Mouse (Mus musculus): Measurements from ENCODE around the gene Cxcl5. TPM values are rescaled to one million over a fixed set of nuclear protein-coding genes. Genes with fewer than 3 reads are reported as not detected.
"Not testable (repeated sequence)": the region's sequence is repeated elsewhere in the genome, so short reads cannot be mapped to it uniquely, and the experiment has no call there.

The Cxcl5 gene
- polyA plus RNA-seq, 1 experiment from 2014 or later = not detected

GRCm38 (mm10) chr5:90789306-90790073, 30.3 kb downstream of the Cxcl5 start:
- Histone ChIP-seq H3K27ac (no peak overlapping the region), H3K9ac (replicated peaks) (no peak overlapping the region), H3K27me3 (0 out of 2 replicates have a peak, but pooled peaks cover 4% of the 10 kb centered on the region), H3K36me3 (no peaks in the 10 kb centered on the region), H3K4me3 (replicated peaks) (no peak overlapping the region), H3K4me1 (replicated peaks) (peaks cover 7% of the 10 kb centered on the region), H3K9me3 (no peaks in the 10 kb centered on the region), H3K4me2 (replicated peaks) (no peak overlapping the region)
- 91% methylated on average over 11 of the region's 11 CpGs for WGBS
- no peak for ATAC-seq

- H3K36me3 ChIP-seq = no peaks in the 10 kb centered on the region
- peaks cover 7% of the 10 kb centered on the region for H3K4me1 ChIP-seq (replicated peaks)
- H3K9me3 ChIP-seq = no peaks in the 10 kb centered on the region
- WGBS = 89% methylated on average over 8 of the region's 8 CpGs
- no peak for ATAC-seq
- no peak overlapping the region for H3K4me2 ChIP-seq (replicated peaks)
- H3K27ac ChIP-seq = no peak overlapping the region
- no peak overlapping the region for H3K9ac ChIP-seq (replicated peaks)
- H3K27me3 ChIP-seq = 0 out of 2 replicates have a peak, but pooled peaks cover 4% of the 10 kb centered on the region
- H3K4me3 ChIP-seq (replicated peaks) = no peak overlapping the region
Observed at GRCm38 (mm10) chr5:90790074-90790502, 30.9 kb downstream of the Cxcl5 start.

GRCm38 (mm10) chr5:90794195-90794625, 35.0 kb downstream of the Cxcl5 start, which contains the start of gene Cxcl15:
Cxcl15 (plus strand) TSS chr5:90794534.
- Histone ChIP-seq H3K9me3 (no peaks in the 10 kb centered on the region), H3K27ac (no peak within 1 kb of the TSS), H3K4me2 (replicated peaks) (no peak within 1 kb of the TSS), H3K4me1 (replicated peaks) (no peaks in the 10 kb centered on the region), H3K36me3 (no peaks in the 10 kb centered on the region), H3K4me3 (replicated peaks) (no peak within 1 kb of the TSS), H3K9ac (replicated peaks) (no peak within 1 kb of the TSS), H3K27me3 (no peaks in the 10 kb centered on the region)
- no peak for ATAC-seq
- WGBS = 63% methylated on average over 5 of the region's 5 CpGs

- not testable (repeated sequence) for H3K27me3 ChIP-seq; H3K9me3 ChIP-seq; ATAC-seq; H3K4me2 ChIP-seq (replicated peaks); H3K36me3 ChIP-seq; H3K4me1 ChIP-seq (replicated peaks); H3K9ac ChIP-seq (replicated peaks); H3K4me3 ChIP-seq (replicated peaks); H3K27ac ChIP-seq
- WGBS = 96% methylated on average over 2 of the region's 2 CpGs
Observed at GRCm38 (mm10) chr5:90795392-90795791, 36.2 kb downstream of the Cxcl5 start.

GRCm38 (mm10) chr5:90804574-90804973, 45.4 kb downstream of the Cxcl5 start:
- no peaks in the 10 kb centered on the region for H3K9me3 ChIP-seq
- H3K4me3 ChIP-seq (replicated peaks) = no peak overlapping the region
- no peak overlapping the region for H3K4me2 ChIP-seq (replicated peaks)
- H3K9ac ChIP-seq (replicated peaks) = no peak overlapping the region
- H3K4me1 ChIP-seq (replicated peaks) = no peaks in the 10 kb centered on the region
- no peak overlapping the region for H3K27ac ChIP-seq
- no peaks in the 10 kb centered on the region for H3K36me3 ChIP-seq
- H3K27me3 ChIP-seq = no peaks in the 10 kb centered on the region
- ATAC-seq = no peak

GRCm38 (mm10) chr5:90806050-90806449, 46.9 kb downstream of the Cxcl5 start:
- Histone ChIP-seq H3K9ac (replicated peaks) (no peak overlapping the region), H3K27me3 (no peaks in the 10 kb centered on the region), H3K4me1 (replicated peaks) (no peaks in the 10 kb centered on the region), H3K36me3 (no peaks in the 10 kb centered on the region), H3K4me3 (replicated peaks) (no peak overlapping the region), H3K4me2 (replicated peaks) (no peak overlapping the region), H3K9me3 (no peaks in the 10 kb centered on the region), H3K27ac (no peak overlapping the region)
- ATAC-seq = no peak

- no peak for ATAC-seq
- Histone ChIP-seq H3K27ac (no peak overlapping the region), H3K4me2 (replicated peaks) (no peak overlapping the region), H3K27me3 (no peaks in the 10 kb centered on the region), H3K9ac (replicated peaks) (no peak overlapping the region), H3K9me3 (no peaks in the 10 kb centered on the region), H3K36me3 (no peaks in the 10 kb centered on the region), H3K4me1 (replicated peaks) (no peaks in the 10 kb centered on the region), H3K4me3 (replicated peaks) (no peak overlapping the region)
- 86% methylated on average over 3 of the region's 3 CpGs for WGBS
Observed at GRCm38 (mm10) chr5:90807176-90807950, 48.2 kb downstream of the Cxcl5 start.

Small RNAs within 50 kb of the gene (microRNA-seq; reads per million reads assigned to microRNA genes)
- gene Gm24322 = not detected

Other genes starting within 250 kb of the Cxcl5 start
- not detected in 2 replicates for gene Afm, start 240.4 kb upstream of the Cxcl5 start, polyA plus RNA-seq (2015; fragmentation: Nextera tagmentation; extraction: Ambion mirVana)
- not detected in 2 replicates for gene 5830473C10Rik, start 198.3 kb upstream of the Cxcl5 start, polyA plus RNA-seq (2015; fragmentation: Nextera tagmentation; extraction: Ambion mirVana)
- gene Rassf6, start 118.7 kb upstream of the Cxcl5 start, polyA plus RNA-seq (2015; fragmentation: Nextera tagmentation; extraction: Ambion mirVana) = 0.40 and 0.57 TPM in 2 replicates
- gene Ppbp, start 9.2 kb downstream of the Cxcl5 start, polyA plus RNA-seq (2015; fragmentation: Nextera tagmentation; extraction: Ambion mirVana) = 1.8 and 2.7 TPM in 2 replicates
- gene Pf4, start 13.1 kb downstream of the Cxcl5 start, polyA plus RNA-seq (2015; fragmentation: Nextera tagmentation; extraction: Ambion mirVana) = 37.9 and 47.6 TPM in 2 replicates
- gene Cxcl3, start 26.7 kb downstream of the Cxcl5 start, polyA plus RNA-seq (2015; fragmentation: Nextera tagmentation; extraction: Ambion mirVana) = not detected in 2 replicates
- not detected in 2 replicates for gene Cxcl15, start 35.2 kb downstream of the Cxcl5 start, polyA plus RNA-seq (2015; fragmentation: Nextera tagmentation; extraction: Ambion mirVana)
- gene Cxcl1, start 131.9 kb downstream of the Cxcl5 start, polyA plus RNA-seq (2015; fragmentation: Nextera tagmentation; extraction: Ambion mirVana) = 0.22 TPM in 1 of 2 replicates, not detected in the other
- not detected in 2 replicates for gene Cxcl2, start 144.5 kb downstream of the Cxcl5 start, polyA plus RNA-seq (2015; fragmentation: Nextera tagmentation; extraction: Ambion mirVana)
- 98.9 and 99.1 TPM in 2 replicates for gene Mthfd2l, start 171.8 kb downstream of the Cxcl5 start, polyA plus RNA-seq (2015; fragmentation: Nextera tagmentation; extraction: Ambion mirVana)